Mouse (Mus musculus): ENCODE data around the gene Myl9.

- TF ChIP-seq CTCF (IDR thresholded peaks at IDR 0.05; ENCODE audit: control insufficient read depth, insufficient read depth, insufficient read length) (no peak), MAX (IDR thresholded peaks at IDR 0.05) (no peak)
Observed at GRCm38 (mm10) chr2:156761521-156762278, 13.5 kb upstream of the Myl9 start.

Data from C2C12 (cell line).